11 mouse cellular contexts compared by ENCODE assay signal in the genomic region with DNA sequence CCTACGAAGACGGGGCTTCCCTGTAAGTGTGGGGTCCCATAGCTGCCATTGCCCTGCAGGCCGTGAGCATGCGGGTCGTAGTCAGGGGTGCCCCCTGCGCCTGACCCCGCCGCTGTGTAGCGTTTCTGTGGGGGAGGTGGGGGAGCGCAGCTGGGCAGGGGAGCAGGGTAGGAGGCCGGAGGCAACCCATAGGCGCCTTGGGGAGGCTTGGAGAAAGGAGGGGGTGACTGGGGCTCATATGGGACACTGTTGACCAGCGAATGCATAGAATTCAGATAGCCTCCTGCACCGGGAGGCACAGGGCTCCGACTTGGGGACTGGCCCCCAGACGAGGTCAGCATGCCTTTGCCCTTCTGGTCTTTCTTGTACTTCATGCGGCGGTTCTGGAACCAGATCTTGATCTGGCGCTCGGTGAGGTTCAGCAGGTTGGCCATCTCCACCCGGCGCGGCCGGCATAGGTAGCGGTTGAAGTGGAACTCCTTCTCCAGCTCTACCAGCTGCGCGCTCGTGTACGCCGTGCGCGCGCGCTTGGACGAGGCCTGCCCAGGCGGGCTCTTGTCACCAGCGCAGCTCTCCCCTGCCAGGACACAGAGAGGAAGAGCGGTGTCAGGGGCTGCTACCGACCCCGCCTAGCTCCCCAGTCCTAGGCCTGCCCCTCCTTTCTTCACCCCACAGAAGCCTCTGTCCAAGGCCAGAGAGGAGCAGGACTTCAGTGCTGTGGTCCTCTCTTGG. TPM values are rescaled to one million over a fixed set of nuclear protein-coding genes. Genes with fewer than 3 reads are reported as not detected.
DNase-seq lines count a peak whose midpoint lies in the region; ATAC-seq and TF ChIP-seq lines count a peak whose summit lies in the region.
"Had no signal": no experiment of that assay in that cellular context is flagged by ENCODE, and none has a peak within 500 bp of the region (broad histone marks: within the 10 kb centered on the region; RNA-seq: fewer than 3 reads in every experiment).

No protein-coding gene starts in this region.

- no peaks in the 10 kb centered on the region for H3K9me3 ChIP-seq in heart, postnatal 0 days (replicated peaks; ENCODE audit: control insufficient read depth, low read length)
- H3K9me3 ChIP-seq in limb, embryonic 10.5 days (replicated peaks), result no peaks in the 10 kb centered on the region
- H3K9me3 ChIP-seq in stomach, embryonic 14.5 days (ENCODE audit: control insufficient read depth, low read depth, low read length), result no peaks in the 10 kb centered on the region

- no peaks in the 10 kb centered on the region for H3K36me3 ChIP-seq in liver, adult 2 months (ENCODE audit: control insufficient read depth, insufficient read depth, low read length)
- no peaks in the 10 kb centered on the region for H3K36me3 ChIP-seq in heart, postnatal 0 days (replicated peaks; ENCODE audit: control insufficient read depth, insufficient read depth, low read length)
- peaks cover 21% of the 10 kb centered on the region for H3K36me3 ChIP-seq in limb, embryonic 10.5 days
- peaks cover 15% of the 10 kb centered on the region for H3K36me3 ChIP-seq in stomach, embryonic 14.5 days (ENCODE audit: control insufficient read depth, insufficient read depth, low read length)

- H3K4me2 ChIP-seq in heart, postnatal 0 days (ENCODE audit: low read depth, low read length), result peak overlapping the region; percentile 17; the same call in 1 of the 2 replicates
- peak overlapping the region; percentile 61 for H3K4me2 ChIP-seq in stomach, embryonic 14.5 days (replicated peaks; ENCODE audit: low read depth, low read length)

- no peaks in the 10 kb centered on the region; the same call in 1 of the 2 replicates for H3K4me1 ChIP-seq in liver, adult 2 months (ENCODE audit: control insufficient read depth, insufficient read depth, low read length)
- H3K4me1 ChIP-seq in heart, postnatal 0 days (ENCODE audit: control insufficient read depth, insufficient read depth), result 0 out of 2 replicates have a peak, but pooled peaks cover 3% of the 10 kb centered on the region
- peaks cover 98% of the 10 kb centered on the region for H3K4me1 ChIP-seq in limb, embryonic 10.5 days
- peaks cover 33% of the 10 kb centered on the region for H3K4me1 ChIP-seq in stomach, embryonic 14.5 days (ENCODE audit: control insufficient read depth, insufficient read depth, low read length)

- DNase-seq in liver, adult 2 months (ENCODE audit: extremely low read depth, low read depth, low spot score), result no peak
- DNase-seq in liver, result no peak
- DNase-seq in heart, postnatal 0 days (ENCODE audit: low spot score), result no peak
- peak; percentile 70 for DNase-seq in limb, embryonic 10.5 days (ENCODE audit: low spot score)
- DNase-seq in cerebellum, adult 18-20 months, result no peak
- DNase-seq in thymus, postnatal 4 days, result no peak
- no peak for DNase-seq in spleen, adult 12 weeks (ENCODE audit: low spot score)
- DNase-seq: cerebellum, postnatal 10 days; gastrocnemius, postnatal 14 days had no signal

- TF ChIP-seq CTCF in liver, adult 2 months (IDR thresholded peaks at IDR 0.05; ENCODE audit: low read depth, low read length), result no peak
- no peak for TF ChIP-seq CTCF in heart, postnatal 0 days (IDR thresholded peaks at IDR 0.05; ENCODE audit: low read depth)

- no peak for TF ChIP-seq EP300 in heart, postnatal 0 days (IDR thresholded peaks at IDR 0.05; ENCODE audit: low read depth)

- H3K27ac ChIP-seq in liver, adult 2 months (replicated peaks; ENCODE audit: insufficient read depth, low read depth, low read length), result peak overlapping the region; percentile 30
- peak overlapping the region; percentile 46 for H3K27ac ChIP-seq in heart, postnatal 0 days (ENCODE audit: low read depth)
- peak overlapping the region; percentile 81 for H3K27ac ChIP-seq in limb, embryonic 10.5 days
- H3K27ac ChIP-seq in stomach, embryonic 14.5 days (ENCODE audit: low read length), result peak overlapping the region; percentile 98

- peak overlapping the region; percentile 20; the same call in 1 of the 2 replicates for H3K4me3 ChIP-seq in liver, adult 2 months (ENCODE audit: insufficient read depth, low read depth, low read length)
- no peak overlapping the region for H3K4me3 ChIP-seq in heart, postnatal 0 days (ENCODE audit: low read depth, low read length)
- peak overlapping the region; percentile 47 for H3K4me3 ChIP-seq in limb, embryonic 10.5 days
- H3K4me3 ChIP-seq in stomach, embryonic 14.5 days (ENCODE audit: low read depth, low read length), result peak overlapping the region; percentile 78
- H3K4me3 ChIP-seq: megakaryocyte, embryonic 14.5 days had no signal

- no peak for TF ChIP-seq POLR2A in liver, adult 2 months (IDR thresholded peaks at IDR 0.05; ENCODE audit: extremely low read depth, insufficient read depth, low read length)

- H3K9ac ChIP-seq in liver, adult 2 months (ENCODE audit: low read depth, low read length), result peak overlapping the region; percentile 47
- H3K9ac ChIP-seq in heart, postnatal 0 days (replicated peaks; ENCODE audit: low read depth, low read length), result no peak overlapping the region
- H3K9ac ChIP-seq in stomach, embryonic 14.5 days (replicated peaks; ENCODE audit: low read depth, low read length), result peak overlapping the region; percentile 60

- H3K27me3 ChIP-seq in liver, adult 2 months (ENCODE audit: control insufficient read depth, insufficient read depth, low read length), result peaks cover 10% of the 10 kb centered on the region; the same call in 1 of the 2 replicates
- H3K27me3 ChIP-seq in heart, postnatal 0 days (ENCODE audit: control insufficient read depth, insufficient read depth, low read length), result peaks cover 99% of the 10 kb centered on the region
- H3K27me3 ChIP-seq in limb, embryonic 10.5 days (ENCODE audit: low read depth, poor library complexity, severe bottlenecking), result peaks cover 75% of the 10 kb centered on the region
- no peaks in the 10 kb centered on the region for H3K27me3 ChIP-seq in stomach, embryonic 14.5 days (ENCODE audit: control insufficient read depth, insufficient read depth, low read length)

- H3K79me2 ChIP-seq in liver, adult 2 months (ENCODE audit: control insufficient read depth, insufficient read depth, low read length), result no peaks in the 10 kb centered on the region

- WGBS in liver, adult 2 months, result 7% methylated on average over 40 of the region's 40 CpGs
- 5% methylated on average over 39 of the region's 40 CpGs for WGBS in heart, postnatal 0 days
- 4% methylated on average over 40 of the region's 40 CpGs for WGBS in limb, embryonic 10.5 days
- WGBS in stomach, embryonic 14.5 days, result 8% methylated on average over 36 of the region's 40 CpGs

- ATAC-seq in heart, postnatal 0 days (ENCODE audit: insufficient read depth, low read depth), result peak; percentile 33; the same call in 1 of the 2 replicates
- no peak for ATAC-seq in stomach, embryonic 14.5 days (ENCODE audit: insufficient number of reproducible peaks, insufficient read depth, low FRiP score, low read depth)

RNA-seq across cellular contexts. Expression of gene Hoxa2, which starts 5.7 kb away (rescaled TPM):
- total RNA-seq in liver, adult 2 months (2014; rRNA removed), result 0.09 and 0.40 TPM in 2 replicates
- polyA plus RNA-seq in liver, adult 2 months (2012; rRNA removed), result 0.27 and 0.34 TPM in 2 replicates
- not detected in 2 replicates for total RNA-seq in heart, postnatal 0 days (2014; rRNA removed; ENCODE audit: low replicate concordance)
- polyA plus RNA-seq in heart, postnatal 0 days (2015; fragmentation: Nextera tagmentation; extraction: Ambion mirVana), result 0.42 and 0.69 TPM in 2 replicates
- polyA plus RNA-seq in limb, embryonic 10.5 days (2016; fragmentation: Nextera tagmentation; extraction: Ambion mirVana), result 4.5 and 5.3 TPM in 2 replicates
- polyA plus RNA-seq in stomach, embryonic 14.5 days (2014; fragmentation: Nextera tagmentation; extraction: Ambion mirVana), result 17.4 and 18.5 TPM in 2 replicates

RNA-seq across cellular contexts. Expression of gene 5730596B20Rik, which starts 7.0 kb away (rescaled TPM):
- 0.09 TPM in 1 of 2 replicates, not detected in the other for total RNA-seq in liver, adult 2 months (2014; rRNA removed)
- 0.02 TPM in 2 replicates for polyA plus RNA-seq in liver, adult 2 months (2012; rRNA removed)
- total RNA-seq in heart, postnatal 0 days (2014; rRNA removed; ENCODE audit: low replicate concordance), result 0.08 and 0.84 TPM in 2 replicates
- polyA plus RNA-seq in heart, postnatal 0 days (2015; fragmentation: Nextera tagmentation; extraction: Ambion mirVana), result 0.03 and 0.12 TPM in 2 replicates
- 1.1 and 1.3 TPM in 2 replicates for polyA plus RNA-seq in limb, embryonic 10.5 days (2016; fragmentation: Nextera tagmentation; extraction: Ambion mirVana)
- 4.4 and 4.7 TPM in 2 replicates for polyA plus RNA-seq in stomach, embryonic 14.5 days (2014; fragmentation: Nextera tagmentation; extraction: Ambion mirVana)

RNA-seq across cellular contexts. Expression of gene Hoxa1, which starts 12.2 kb away (rescaled TPM):
- 0.13 TPM in 1 of 2 replicates, not detected in the other for total RNA-seq in liver, adult 2 months (2014; rRNA removed)
- polyA plus RNA-seq in liver, adult 2 months (2012; rRNA removed), result 0.10 and 0.18 TPM in 2 replicates
- total RNA-seq in heart, postnatal 0 days (2014; rRNA removed; ENCODE audit: low replicate concordance), result 0.23 TPM in 1 of 2 replicates, not detected in the other
- 0.08 and 0.15 TPM in 2 replicates for polyA plus RNA-seq in heart, postnatal 0 days (2015; fragmentation: Nextera tagmentation; extraction: Ambion mirVana)
- 1.3 and 1.9 TPM in 2 replicates for polyA plus RNA-seq in limb, embryonic 10.5 days (2016; fragmentation: Nextera tagmentation; extraction: Ambion mirVana)
- polyA plus RNA-seq in stomach, embryonic 14.5 days (2014; fragmentation: Nextera tagmentation; extraction: Ambion mirVana), result 2.1 and 3.0 TPM in 2 replicates

RNA-seq across cellular contexts. Expression of gene Hoxa4, which starts 21.2 kb away (rescaled TPM):
- 0.28 TPM in 1 of 2 replicates, not detected in the other for total RNA-seq in liver, adult 2 months (2014; rRNA removed)
- polyA plus RNA-seq in liver, adult 2 months (2012; rRNA removed), result 0.23 and 0.39 TPM in 2 replicates
- 0.38 TPM in 1 of 2 replicates, not detected in the other for total RNA-seq in heart, postnatal 0 days (2014; rRNA removed; ENCODE audit: low replicate concordance)
- polyA plus RNA-seq in heart, postnatal 0 days (2015; fragmentation: Nextera tagmentation; extraction: Ambion mirVana), result 0.08 and 0.18 TPM in 2 replicates
- polyA plus RNA-seq in limb, embryonic 10.5 days (2016; fragmentation: Nextera tagmentation; extraction: Ambion mirVana), result 1.6 and 1.8 TPM in 2 replicates
- 6.7 and 6.8 TPM in 2 replicates for polyA plus RNA-seq in stomach, embryonic 14.5 days (2014; fragmentation: Nextera tagmentation; extraction: Ambion mirVana)

RNA-seq across cellular contexts. Expression of gene Hoxa5, which starts 34.1 kb away (rescaled TPM):
- total RNA-seq in liver, adult 2 months (2014; rRNA removed), result 0.28 and 0.40 TPM in 2 replicates
- 0.10 and 0.16 TPM in 2 replicates for polyA plus RNA-seq in liver, adult 2 months (2012; rRNA removed)
- total RNA-seq in heart, postnatal 0 days (2014; rRNA removed; ENCODE audit: low replicate concordance), result 3.5 TPM in 1 of 2 replicates, not detected in the other
- polyA plus RNA-seq in heart, postnatal 0 days (2015; fragmentation: Nextera tagmentation; extraction: Ambion mirVana), result 0.36 and 0.65 TPM in 2 replicates
- 9.8 and 10.4 TPM in 2 replicates for polyA plus RNA-seq in limb, embryonic 10.5 days (2016; fragmentation: Nextera tagmentation; extraction: Ambion mirVana)
- polyA plus RNA-seq in stomach, embryonic 14.5 days (2014; fragmentation: Nextera tagmentation; extraction: Ambion mirVana), result 24.4 and 27.1 TPM in 2 replicates

Comparison
In these comparisons a context has a peak if more than half of its experiments do, and no peak if none do; other contexts are left out.
1. H3K27ac ChIP-seq: peak in every context shown above with its lines; median percentile 98 in stomach, embryonic 14.5 days; 81 in limb, embryonic 10.5 days; 46 in heart, postnatal 0 days; 30 in liver, adult 2 months.